Mouse (Mus musculus): ENCODE measurements at regions not wholly inside any gene's neighbourhood (a gene's known extent, or its start where the extent isn't known, plus 50 kb on each side); places are given as distances from the start of the nearest gene placed in this dataset.

- TF ChIP-seq CTCF (IDR thresholded peaks at IDR 0.05; ENCODE audit: control insufficient read depth, insufficient read depth, insufficient replicate concordance, low read depth, low read length) = no peak
- no peak for TF ChIP-seq POLR2A (IDR thresholded peaks at IDR 0.05; ENCODE audit: control insufficient read depth, low read depth, low read length)
Observed at GRCm38 (mm10) chr7:69133441-69133840, 384.4 kb upstream of the Arrdc4 start.

Measured in testis, adult 2 months (tissue).